ENCODE assay signal across 1 mouse cellular context in genomic region chr10:81395127-81395526, GRCm38 (mm10).
A peak's percentile ranks its signal among the peaks of the same experiment; 100 is the strongest.
TF ChIP-seq lines count a peak whose summit lies in the region.

No protein-coding gene starts in this region.

TF ChIP-seq in ES-E14, 5 proteins besides CTCF, POLR2A, EP300 and RAD21:
- TF ChIP-seq HCFC1 (IDR thresholded peaks at IDR 0.05; ENCODE audit: borderline replicate concordance, insufficient read depth, low read length): 0 out of 2 replicates have a peak, but pooled peaks have one; percentile 40
- TF ChIP-seq CHD2 (IDR thresholded peaks at IDR 0.05; ENCODE audit: low read depth, low read length): no peak
- no peak for TF ChIP-seq ZNF384 (IDR thresholded peaks at IDR 0.05; ENCODE audit: low read depth, low read length)
- peak; percentile 64 for TF ChIP-seq ZC3H11A (IDR thresholded peaks at IDR 0.05; ENCODE audit: borderline replicate concordance, low read depth, low read length)
- TF ChIP-seq MAFK (IDR thresholded peaks at IDR 0.05; ENCODE audit: insufficient read depth, low read depth, low read length): no peak
